Mouse (Mus musculus) neutrophil, adult 5-6 weeks (primary cell): ENCODE data around the gene Hesx1. TPM values are rescaled to one million over a fixed set of nuclear protein-coding genes. Genes with fewer than 3 reads are reported as not detected.
"Not testable (repeated sequence)": the region's sequence is repeated elsewhere in the genome, so short reads cannot be mapped to it uniquely, and the experiment has no call there.

Source experiments
- ATAC-seq: fragments of 151-379, 151-347 bp; 2 replicates; pipeline ENCODE4 v1.8.0; 2017; ENCODE audit warnings: mild to moderate bottlenecking, moderate TSS enrichment; ENCODE audit not compliant: insufficient number of reproducible peaks, poor library complexity, low FRiP score, severe bottlenecking; ENCODE audit errors: extremely low read depth
- total RNA-seq: library from RNA; stranded (forward); fragments of 200-1000 nt; gene quantifications from 2 replicates; pipeline ENCODE4 v1.2.3, GENCODE M21; 2017

The Hesx1 gene
- total RNA-seq: not detected in 2 replicates

GRCm38 (mm10) chr14:26994211-26994741, at the start of gene Hesx1:
TSS of gene Hesx1 (plus strand) at chr14:26994416.
- peak; percentile 63 for ATAC-seq

GRCm38 (mm10) chr14:26956139-26956538, 38.1 kb upstream of the Hesx1 start:
- not testable (repeated sequence) for ATAC-seq

- no peak for ATAC-seq
Measured at GRCm38 (mm10) chr14:26960518-26960917, 33.7 kb upstream of the Hesx1 start.

GRCm38 (mm10) chr14:26969164-26969563, 25.1 kb upstream of the Hesx1 start:
- ATAC-seq: no peak

- peak; percentile 30 for ATAC-seq
Measured at GRCm38 (mm10) chr14:26969856-26970407, 24.3 kb upstream of the Hesx1 start.

GRCm38 (mm10) chr14:26970439-26970932, 23.7 kb upstream of the Hesx1 start:
- peak; percentile 94 for ATAC-seq

GRCm38 (mm10) chr14:26971106-26971789, 23.0 kb upstream of the Hesx1 start, which contains the start of gene Appl1:
TSS of gene Appl1 (minus strand) at chr14:26971232.
- ATAC-seq: no peak

GRCm38 (mm10) chr14:26973089-26973488, 21.1 kb upstream of the Hesx1 start:
- ATAC-seq: no peak

GRCm38 (mm10) chr14:26975490-26975889, 18.7 kb upstream of the Hesx1 start:
- ATAC-seq: no peak

GRCm38 (mm10) chr14:26976212-26976611, 18.0 kb upstream of the Hesx1 start:
- ATAC-seq: no peak

- ATAC-seq: no peak
Measured at GRCm38 (mm10) chr14:26977500-26977899, 16.7 kb upstream of the Hesx1 start.

- no peak for ATAC-seq
Measured at GRCm38 (mm10) chr14:26979808-26980207, 14.4 kb upstream of the Hesx1 start.

- ATAC-seq: no peak
Measured at GRCm38 (mm10) chr14:26981021-26981420, 13.2 kb upstream of the Hesx1 start.

- no peak for ATAC-seq
Measured at GRCm38 (mm10) chr14:26981494-26982149, 12.6 kb upstream of the Hesx1 start.

GRCm38 (mm10) chr14:26982150-26982530, 12.1 kb upstream of the Hesx1 start:
- no peak for ATAC-seq

GRCm38 (mm10) chr14:26988694-26989093, 5.5 kb upstream of the Hesx1 start:
- no peak for ATAC-seq

- ATAC-seq: no peak
Measured at GRCm38 (mm10) chr14:26991622-26992021, 2.6 kb upstream of the Hesx1 start.

GRCm38 (mm10) chr14:26993427-26993826, 789 bp upstream of the Hesx1 start:
- ATAC-seq: no peak

GRCm38 (mm10) chr14:26996257-26996656, 2.0 kb downstream of the Hesx1 start:
- no peak for ATAC-seq

- no peak for ATAC-seq
Measured at GRCm38 (mm10) chr14:27000386-27000785, 6.2 kb downstream of the Hesx1 start.
